Mouse (Mus musculus) ES-Bruce4 (cell line): Measurements from ENCODE around the gene Spg21.

Experiments
- CTCF ChIP-seq: IDR thresholded peaks from one replicate; pipeline ENCODE4 v1.8.1; 2011; ENCODE audit warnings: low read depth, low read length
- POLR2A ChIP-seq: IDR thresholded peaks from one replicate; pipeline ENCODE4 v1.8.1; 2011; ENCODE audit warnings: low read length; ENCODE audit not compliant: insufficient read depth

GRCm38 (mm10) chr9:65465241-65465640 lies 4.5 kb downstream of the Spg21 start:
- TF ChIP-seq POLR2A (no peak), CTCF (no peak)
